Mouse (Mus musculus): ENCODE measurements around the gene Otulin.
A peak's percentile ranks its signal among the peaks of the same experiment; 100 is the strongest.

Gene Otulin

GRCm38 (mm10) chr15:27656626-27657025 is 26.1 kb upstream of the Otulin start:
- DNase-seq: no peak

DNA sequence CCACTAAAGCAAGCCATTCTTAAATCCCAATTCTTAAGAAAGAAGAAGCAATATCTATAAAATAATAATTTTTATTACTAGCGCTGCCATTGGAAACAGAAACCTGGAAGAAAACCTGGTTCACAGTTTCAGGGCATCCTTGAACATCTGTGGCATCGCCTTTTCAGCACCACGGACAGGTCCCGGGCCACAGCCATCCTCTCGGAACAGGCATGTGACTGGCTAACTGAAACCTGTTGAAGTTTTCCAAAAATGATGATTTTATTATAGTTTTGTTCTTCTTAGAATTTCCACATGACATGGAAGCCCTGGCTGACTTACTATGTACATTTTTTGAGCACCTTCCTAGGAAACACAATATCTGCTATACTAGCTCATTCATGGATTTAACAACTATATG is 24.5 kb upstream of the Otulin start:
- DNase-seq: peak; percentile 65

DNA sequence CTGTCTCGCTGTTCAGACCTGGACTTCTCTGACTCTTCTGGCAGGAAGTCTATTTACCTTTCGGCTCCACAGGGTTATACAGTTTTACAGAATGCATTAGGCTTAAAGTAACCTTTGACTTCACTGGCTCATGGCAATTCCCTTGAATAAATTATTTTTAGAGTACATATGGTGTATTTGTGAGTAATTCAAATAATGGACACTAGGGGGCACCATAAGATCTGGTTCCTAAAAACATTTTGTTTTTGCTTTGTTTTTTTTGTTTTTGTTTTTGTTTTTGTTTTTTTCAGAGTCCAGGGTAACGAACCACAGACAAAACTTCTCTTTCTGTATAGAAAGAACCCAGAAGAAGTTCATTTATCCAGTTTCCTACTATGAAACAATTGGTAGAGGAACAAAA is 17.2 kb upstream of the Otulin start:
- no peak for DNase-seq

- DNase-seq: no peak
Measured at GRCm38 (mm10) chr15:27646665-27647064, 16.2 kb upstream of the Otulin start.

- no peak for DNase-seq
Measured at GRCm38 (mm10) chr15:27645250-27645649, 14.8 kb upstream of the Otulin start.

DNA sequence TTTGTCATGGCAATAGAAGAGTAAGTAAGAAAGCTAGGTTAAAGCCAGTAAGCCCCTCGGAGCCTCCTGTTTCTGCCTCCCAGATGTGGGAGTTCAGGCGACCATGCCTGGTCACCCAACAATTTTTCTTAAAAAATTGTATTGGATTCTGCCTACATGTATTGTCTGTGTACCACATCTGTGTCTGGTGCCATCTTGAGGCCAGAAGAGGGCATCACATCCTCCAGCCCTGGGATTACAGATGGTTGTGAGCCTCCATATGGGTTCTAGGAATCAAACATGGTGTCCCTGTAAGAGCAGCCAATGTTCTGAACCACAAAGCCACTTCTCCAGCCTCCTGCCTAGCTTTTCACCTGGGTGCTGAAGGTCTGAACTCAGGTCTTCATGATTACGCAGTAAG is 12.4 kb upstream of the Otulin start:
- DNase-seq: peak; percentile 26

DNA sequence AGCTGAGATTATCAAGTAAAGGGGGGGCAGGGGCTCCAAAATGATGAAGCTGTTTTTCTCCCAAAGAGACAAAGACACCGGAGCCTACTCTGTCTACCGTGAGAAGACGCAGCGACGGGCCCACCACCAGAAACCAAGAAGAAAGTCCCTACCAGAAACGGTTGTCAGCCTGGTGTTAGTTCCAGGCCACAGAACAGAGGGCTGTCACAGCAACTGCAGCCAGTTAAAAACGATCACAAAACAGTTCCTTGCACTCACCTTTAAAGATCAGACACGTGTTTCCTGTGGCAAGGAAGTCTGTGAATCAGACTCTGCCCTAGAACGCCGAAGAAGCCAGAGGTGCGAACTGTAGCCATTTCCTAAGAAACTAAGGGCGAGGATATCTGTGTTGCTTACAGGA is 10.7 kb upstream of the Otulin start:
- no peak for DNase-seq

DNA sequence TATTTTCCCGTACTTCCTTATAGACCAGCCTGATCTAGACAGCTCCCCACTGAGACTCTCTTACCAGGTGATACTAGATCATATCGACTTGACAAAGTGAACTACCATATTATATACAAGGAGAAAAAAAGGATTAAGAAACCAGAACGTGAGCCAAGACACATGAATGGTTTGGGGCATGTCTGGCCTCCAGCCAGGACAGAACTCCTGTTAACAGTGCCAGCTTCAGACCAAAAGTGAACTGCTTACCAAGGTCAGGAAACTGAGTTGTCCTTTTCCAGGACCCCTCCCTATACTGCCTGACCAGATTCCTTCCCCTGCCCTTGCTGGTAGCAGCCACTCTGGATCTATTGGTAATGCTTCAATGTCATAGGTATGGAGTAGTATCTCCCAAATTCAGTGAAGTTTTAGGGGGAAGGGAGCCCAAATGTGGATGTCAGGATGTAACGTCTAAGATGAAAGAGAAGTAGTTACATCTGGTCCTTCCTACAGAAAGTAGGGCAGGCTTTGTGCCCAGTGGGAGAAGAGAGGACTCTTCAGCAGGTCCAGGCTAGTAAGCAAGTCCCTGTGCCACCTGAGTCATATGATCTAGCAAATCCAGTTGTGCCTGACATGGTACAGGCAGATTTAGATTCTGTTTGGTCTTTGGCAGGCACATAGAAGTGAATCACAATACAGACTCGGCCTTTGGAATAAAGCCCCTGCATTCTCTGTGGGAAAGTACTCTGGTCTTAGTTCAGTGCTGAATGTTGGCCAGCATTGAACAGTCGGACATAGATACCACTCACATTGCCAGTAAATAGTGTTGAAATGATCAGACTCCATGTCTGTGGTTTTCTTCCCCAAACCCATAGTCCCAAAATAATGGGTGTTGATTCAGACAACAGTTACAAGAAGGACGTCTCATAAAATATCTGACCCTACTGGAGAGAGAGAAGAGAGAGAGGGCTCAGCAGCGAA is 3.7 kb upstream of the Otulin start:
- DNase-seq: no peak

DNA sequence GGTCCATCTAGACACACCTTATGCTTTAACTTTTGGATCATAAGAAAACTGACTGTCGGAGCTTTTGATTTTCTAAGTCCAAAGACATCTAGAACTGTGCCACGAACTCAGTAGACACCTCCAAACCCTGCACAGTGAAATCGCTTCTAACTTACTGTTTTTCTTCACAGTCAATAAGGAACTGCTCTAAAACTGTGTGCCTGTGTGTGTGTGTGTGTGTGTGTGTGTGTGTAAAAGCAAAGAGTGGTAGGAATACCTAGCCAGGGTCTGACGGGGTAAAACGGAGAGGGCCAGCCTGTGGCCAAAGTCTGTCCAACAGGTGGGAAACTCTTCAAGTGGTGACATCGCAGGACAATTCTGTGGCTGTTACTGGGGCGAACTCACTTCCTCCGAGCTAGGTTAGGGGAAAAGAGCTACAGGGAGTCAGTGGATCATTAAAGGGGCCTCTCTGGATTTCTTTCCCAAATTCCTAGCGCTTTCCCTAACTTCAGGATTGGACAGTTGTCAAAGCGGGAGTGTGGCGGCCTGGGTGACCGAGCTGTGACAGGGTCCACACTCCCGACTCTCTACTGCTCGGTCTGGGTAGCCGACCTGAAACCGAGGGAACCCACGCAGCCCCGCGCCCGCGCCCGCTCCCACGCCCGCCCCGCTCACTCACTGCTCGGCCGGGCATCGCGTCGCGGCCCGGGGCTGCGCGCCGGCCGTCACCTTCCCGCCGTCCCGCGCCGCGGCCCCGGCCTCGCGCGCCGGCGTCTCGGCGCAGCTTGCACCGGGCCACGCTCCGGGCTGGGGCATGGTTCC is 493 bp downstream of the Otulin start:
- DNase-seq: peak; percentile 20

DNA sequence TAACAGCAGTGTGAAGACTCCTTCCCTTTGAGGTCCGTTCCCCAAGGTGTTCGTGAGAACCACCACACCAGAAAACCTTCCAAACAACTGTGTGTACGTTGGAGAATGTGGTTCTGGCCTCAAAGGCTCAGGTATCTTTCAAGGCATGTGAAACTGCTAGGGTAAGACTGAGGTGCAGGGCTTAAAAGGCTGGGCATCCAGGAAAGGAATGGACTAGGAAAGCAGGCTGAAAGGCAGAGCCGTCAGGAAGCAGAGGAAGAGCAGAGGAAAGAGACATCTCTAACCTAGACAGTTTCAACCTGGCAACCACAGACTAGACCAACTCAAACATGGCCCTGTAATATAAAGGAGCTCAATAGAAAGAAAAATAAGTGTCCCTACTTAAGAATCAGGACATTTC is 1.4 kb downstream of the Otulin start:
- no peak for DNase-seq

DNA sequence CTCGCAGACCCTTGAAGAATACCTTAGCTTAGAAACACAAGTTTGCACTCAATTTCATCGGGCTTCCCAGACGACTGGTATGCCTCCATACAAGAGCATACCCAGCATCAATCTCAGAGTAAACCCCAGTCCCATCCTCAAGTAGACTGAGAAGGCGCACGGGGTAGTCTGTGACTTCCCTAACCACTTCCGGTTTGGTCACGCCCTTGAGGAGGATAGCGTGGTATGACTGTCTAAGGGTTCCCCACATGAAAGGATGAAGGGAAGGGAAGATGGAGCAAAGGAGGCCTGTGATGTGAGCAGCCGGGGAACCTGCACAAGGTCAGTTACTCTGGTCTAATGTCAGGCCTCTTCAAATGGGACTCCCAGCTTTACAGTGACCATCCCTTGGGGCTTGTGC is 2.7 kb downstream of the Otulin start:
- no peak for DNase-seq

- no peak for DNase-seq
Measured at GRCm38 (mm10) chr15:27626314-27626713, 4.2 kb downstream of the Otulin start.

- DNase-seq: no peak
Measured at GRCm38 (mm10) chr15:27625890-27626255, 4.6 kb downstream of the Otulin start.

DNA sequence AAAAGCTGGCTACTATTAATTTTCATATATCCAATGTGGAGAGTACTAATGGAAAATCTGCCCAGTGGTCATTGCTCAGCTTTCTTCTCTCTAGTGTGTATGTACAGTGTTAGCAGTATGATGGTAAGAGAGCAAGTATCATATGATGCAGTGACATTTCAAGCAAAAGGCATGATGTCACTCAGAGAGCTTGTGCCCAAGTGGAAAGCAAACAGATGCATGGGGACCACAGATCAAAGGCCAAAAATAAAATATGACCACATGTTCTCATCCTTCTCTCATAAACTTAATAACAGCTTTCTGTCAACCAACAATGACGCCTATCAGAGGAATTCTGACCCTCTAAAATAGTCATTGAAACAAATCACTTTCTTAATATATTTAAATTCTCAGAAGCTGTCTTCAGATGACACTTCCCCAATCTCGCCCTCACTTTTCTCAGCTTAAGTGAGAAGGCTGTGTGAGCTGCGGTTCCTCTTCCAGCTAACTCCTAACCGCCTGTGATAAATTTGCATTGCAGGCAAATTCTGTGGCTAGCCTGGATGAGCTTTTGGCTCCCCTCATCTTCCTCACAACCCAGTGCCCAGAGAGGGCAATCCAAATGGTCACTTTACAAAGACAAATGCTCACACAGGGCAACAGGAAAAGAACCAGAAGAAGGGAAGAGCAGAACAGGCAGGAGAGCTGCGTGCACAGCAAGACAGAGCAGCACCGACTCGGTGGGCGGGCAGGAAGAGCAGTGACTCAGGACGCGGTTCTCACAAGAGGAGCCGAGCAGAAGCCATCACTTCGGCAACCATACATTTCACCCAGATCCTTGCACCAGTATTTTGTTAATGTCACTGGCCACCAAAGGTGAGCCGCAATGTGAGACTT is 5.2 kb downstream of the Otulin start:
- DNase-seq: no peak

GRCm38 (mm10) chr15:27623286-27623685 is 7.2 kb downstream of the Otulin start:
- DNase-seq: no peak

DNA sequence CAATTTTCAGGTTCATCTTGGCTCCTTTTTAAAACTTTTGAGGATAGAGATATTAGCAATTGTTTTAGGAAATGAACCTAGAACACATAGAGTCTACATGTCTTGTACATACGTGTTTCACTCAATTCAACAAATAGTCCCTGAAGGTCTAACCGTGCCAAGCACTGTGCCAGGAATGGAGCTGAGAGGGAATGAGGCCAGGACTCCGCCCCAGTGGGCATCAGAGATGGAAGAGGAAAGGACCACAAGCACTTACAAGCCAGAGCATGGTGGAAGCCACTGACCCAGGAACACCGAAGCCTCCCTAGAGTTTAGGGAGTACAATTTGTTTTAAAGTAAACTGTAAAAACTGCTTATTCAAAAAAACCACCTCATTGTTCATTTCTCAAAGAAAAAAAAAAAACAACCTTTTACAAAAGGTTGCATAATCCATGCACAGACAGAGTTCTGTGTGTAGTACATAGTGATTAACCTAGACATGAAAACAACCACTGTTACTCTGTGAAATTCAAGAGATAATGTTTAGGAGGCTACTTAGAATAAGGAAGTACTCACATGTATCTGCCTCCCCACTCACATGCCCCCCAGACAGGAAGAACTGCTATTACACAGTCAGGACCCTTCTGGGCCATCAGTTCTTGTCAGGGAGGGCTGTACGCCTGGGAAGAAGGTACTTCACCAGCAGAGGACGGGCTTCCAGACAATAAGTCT is 9.9 kb downstream of the Otulin start:
- DNase-seq: no peak

GRCm38 (mm10) chr15:27619683-27620082 is 10.8 kb downstream of the Otulin start:
- DNase-seq: no peak

DNA sequence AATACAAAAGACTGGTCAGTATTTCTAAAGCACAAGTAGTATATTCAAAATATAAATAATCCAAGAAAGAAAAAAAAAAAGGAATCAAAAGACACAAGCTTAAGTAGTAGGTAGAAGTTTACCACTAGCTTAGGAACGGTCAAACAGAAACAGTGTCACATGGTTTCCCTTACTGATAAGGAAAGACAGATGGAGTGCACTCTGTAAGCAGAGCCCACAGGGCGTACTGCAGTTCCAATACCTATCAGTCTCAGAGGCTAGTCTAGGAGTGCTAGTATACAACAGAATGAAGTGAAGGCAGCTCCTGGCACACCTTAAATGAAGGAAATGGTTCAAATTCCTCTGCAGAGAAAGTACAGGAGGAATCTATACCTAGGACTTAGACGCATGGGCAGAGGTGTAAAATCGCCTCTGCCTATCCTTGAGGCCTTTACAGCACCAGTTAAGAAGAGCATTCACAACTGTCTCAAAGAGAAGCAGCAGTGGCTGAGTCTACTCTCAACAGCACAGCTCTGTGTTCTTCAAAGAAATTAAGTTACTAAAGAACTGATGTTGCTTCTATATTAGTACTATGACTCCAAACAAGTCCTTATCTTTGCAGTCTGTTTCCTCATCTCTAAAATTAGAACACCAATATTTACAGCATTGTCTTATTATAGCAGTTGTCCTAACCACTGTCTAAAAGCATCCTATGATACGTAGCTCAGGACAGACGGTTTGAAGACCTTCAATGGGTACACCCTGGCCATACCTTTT is 11.5 kb downstream of the Otulin start:
- DNase-seq: no peak

- DNase-seq: no peak
Measured at GRCm38 (mm10) chr15:27617227-27617626, 13.3 kb downstream of the Otulin start.

GRCm38 (mm10) chr15:27616159-27616558 is 14.3 kb downstream of the Otulin start:
- DNase-seq: no peak

- no peak for DNase-seq
Measured at GRCm38 (mm10) chr15:27613255-27613654, 17.2 kb downstream of the Otulin start.

All from liver (tissue).